14 mouse cellular contexts compared by ENCODE assay signal in the genomic region with DNA sequence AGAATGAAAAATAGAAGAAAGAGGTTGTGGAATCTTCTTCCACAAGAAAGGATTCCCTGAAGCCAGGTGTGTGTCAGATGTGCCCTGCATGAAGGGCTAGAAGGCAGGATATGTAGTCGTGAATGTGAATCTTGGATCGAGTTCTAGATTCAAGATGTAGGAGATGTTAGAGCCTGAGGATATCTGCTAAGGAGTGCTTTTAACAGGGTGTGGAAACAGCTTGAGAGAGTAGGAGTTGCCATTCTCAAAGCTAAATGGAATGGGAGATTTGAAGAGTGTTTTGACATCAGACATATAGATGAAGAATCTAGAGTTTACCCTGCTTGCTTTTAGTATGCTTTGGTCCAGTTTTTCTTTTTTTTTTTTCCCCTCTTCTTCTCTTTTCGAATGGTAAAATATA.
"Had no signal": no experiment of that assay in that cellular context is flagged by ENCODE, and none has a peak within 500 bp of the region (broad histone marks: within the 10 kb centered on the region; RNA-seq: fewer than 3 reads in every experiment).

No protein-coding gene starts in this region.

- ATAC-seq: hindbrain, postnatal 0 days; intestine, embryonic 16.5 days had no signal

- DNase-seq: gastrocnemius, adult 2 months; gastrocnemius, postnatal 10 days; gastrocnemius, postnatal 25 days; heart, adult 18-20 months; heart, postnatal 10 days; kidney, adult 11 months; kidney, adult 2 months; kidney, adult 9 months; kidney, postnatal 14 days; kidney, postnatal 4 days; liver; liver, embryonic 13.5 days had no signal
